ENCODE assay signal across 36 mouse cellular contexts in the genomic region with DNA sequence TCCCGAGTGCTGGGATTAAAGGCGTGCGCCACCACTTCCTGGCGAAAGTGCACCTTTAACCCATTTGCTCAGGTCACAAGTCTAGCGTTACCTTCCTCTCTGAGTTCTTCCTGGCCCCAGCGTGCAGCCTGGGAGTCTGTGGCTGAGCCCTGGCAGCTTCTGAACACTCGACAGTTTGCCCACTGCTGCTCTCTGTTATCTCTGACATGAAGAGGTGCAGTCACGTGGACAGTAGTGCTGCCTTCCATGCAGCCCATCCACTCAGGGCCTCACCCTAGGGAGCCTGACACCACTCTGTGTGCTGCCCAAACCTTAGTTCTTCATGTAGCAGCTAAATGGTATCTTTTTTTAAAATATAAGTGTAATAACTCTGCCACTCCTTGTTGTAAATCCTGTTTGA. TPM values are rescaled to one million over a fixed set of nuclear protein-coding genes. Genes with fewer than 3 reads are reported as not detected.
DNase-seq lines count a peak whose midpoint lies in the region; ATAC-seq and TF ChIP-seq lines count a peak whose summit lies in the region.
"Had no signal": no experiment of that assay in that cellular context is flagged by ENCODE, and none has a peak within 500 bp of the region (broad histone marks: within the 10 kb centered on the region; RNA-seq: fewer than 3 reads in every experiment).

No protein-coding gene starts in this region.

- TF ChIP-seq EP300 in liver, postnatal 0 days (IDR thresholded peaks at IDR 0.05; ENCODE audit: low read depth) = no peak

- no peak overlapping the region for H3K9ac ChIP-seq in heart, embryonic 13.5 days
- H3K9ac ChIP-seq in liver, embryonic 12.5 days = no peak overlapping the region
- no peak overlapping the region for H3K9ac ChIP-seq in liver, postnatal 0 days (replicated peaks)
- no peak overlapping the region for H3K9ac ChIP-seq in midbrain, embryonic 15.5 days
- H3K9ac ChIP-seq: embryonic facial prominence, embryonic 15.5 days; forebrain, embryonic 13.5 days; heart, embryonic 12.5 days; hindbrain, embryonic 13.5 days had no signal

- H3K27me3 ChIP-seq in heart, embryonic 13.5 days (replicated peaks) = no peaks in the 10 kb centered on the region
- H3K27me3 ChIP-seq in liver, embryonic 12.5 days (replicated peaks) = no peaks in the 10 kb centered on the region
- no peaks in the 10 kb centered on the region for H3K27me3 ChIP-seq in liver, postnatal 0 days (ENCODE audit: insufficient read depth, low read length)
- no peaks in the 10 kb centered on the region for H3K27me3 ChIP-seq in midbrain, embryonic 15.5 days (replicated peaks)
- H3K27me3 ChIP-seq: CH12.LX; embryonic facial prominence, embryonic 15.5 days; forebrain, embryonic 13.5 days; heart, embryonic 12.5 days; hindbrain, embryonic 13.5 days; Patski had no signal

- WGBS in heart, embryonic 13.5 days = 60% methylated on average over 8 of the region's 8 CpGs
- WGBS in liver, embryonic 12.5 days (ENCODE audit: insufficient replicate concordance) = 49% methylated on average over 8 of the region's 8 CpGs
- 59% methylated on average over 8 of the region's 8 CpGs for WGBS in liver, postnatal 0 days (ENCODE audit: insufficient replicate concordance)
- 95% methylated on average over 8 of the region's 8 CpGs for WGBS in midbrain, embryonic 15.5 days

- H3K4me1 ChIP-seq in heart, embryonic 13.5 days = peaks cover 8% of the 10 kb centered on the region; the same call in 1 of the 2 replicates
- peaks cover 23% of the 10 kb centered on the region for H3K4me1 ChIP-seq in liver, embryonic 12.5 days
- H3K4me1 ChIP-seq in liver, postnatal 0 days (ENCODE audit: insufficient read depth) = no peaks in the 10 kb centered on the region
- H3K4me1 ChIP-seq in midbrain, embryonic 15.5 days = no peaks in the 10 kb centered on the region
- H3K4me1 ChIP-seq: embryonic facial prominence, embryonic 10.5 days; embryonic facial prominence, embryonic 15.5 days; forebrain, embryonic 13.5 days; hindbrain, embryonic 13.5 days had no signal

- peaks cover 100% of the 10 kb centered on the region for H3K36me3 ChIP-seq in heart, embryonic 13.5 days
- H3K36me3 ChIP-seq in liver, embryonic 12.5 days = peaks cover 92% of the 10 kb centered on the region
- peaks cover 67% of the 10 kb centered on the region for H3K36me3 ChIP-seq in liver, postnatal 0 days (replicated peaks; ENCODE audit: insufficient read depth, low read length)
- H3K36me3 ChIP-seq in midbrain, embryonic 15.5 days (replicated peaks) = peaks cover 69% of the 10 kb centered on the region

- peak; percentile 45; the same call in 1 of the 2 replicates for ATAC-seq in heart, embryonic 13.5 days (ENCODE audit: extremely low read depth, insufficient number of reproducible peaks, low FRiP score, low TSS enrichment)
- peak; percentile 90 for ATAC-seq in liver, embryonic 12.5 days
- ATAC-seq in liver, postnatal 0 days = peak; percentile 55
- ATAC-seq in midbrain, embryonic 15.5 days (replicated peaks) = no peak
- ATAC-seq: forebrain, embryonic 13.5 days; intestine, postnatal 0 days; lung, postnatal 0 days; Patski had no signal

- no peak overlapping the region for H3K4me3 ChIP-seq in heart, embryonic 13.5 days
- H3K4me3 ChIP-seq in liver, embryonic 12.5 days = no peak overlapping the region
- no peak overlapping the region for H3K4me3 ChIP-seq in liver, postnatal 0 days (ENCODE audit: low read depth, low read length)
- H3K4me3 ChIP-seq in midbrain, embryonic 15.5 days = no peak overlapping the region
- H3K4me3 ChIP-seq: embryonic facial prominence, embryonic 10.5 days; embryonic facial prominence, embryonic 15.5 days; forebrain, embryonic 13.5 days; heart, embryonic 12.5 days; hindbrain, embryonic 13.5 days had no signal

- no peak for TF ChIP-seq CTCF in liver, postnatal 0 days (IDR thresholded peaks at IDR 0.05; ENCODE audit: low read depth)

- H3K9me3 ChIP-seq in heart, embryonic 13.5 days = no peaks in the 10 kb centered on the region
- no peaks in the 10 kb centered on the region for H3K9me3 ChIP-seq in liver, embryonic 12.5 days (replicated peaks)
- no peaks in the 10 kb centered on the region for H3K9me3 ChIP-seq in liver, postnatal 0 days (ENCODE audit: low read length)
- H3K9me3 ChIP-seq in midbrain, embryonic 15.5 days = no peaks in the 10 kb centered on the region
- H3K9me3 ChIP-seq: embryonic facial prominence, embryonic 10.5 days; embryonic facial prominence, embryonic 15.5 days; forebrain, embryonic 13.5 days; heart, embryonic 12.5 days; hindbrain, embryonic 13.5 days had no signal

- no peak for DNase-seq in heart, adult 11 months
- peak; percentile 39 for DNase-seq in c-Kit-positive CD71-positive TER-119-negative erythroid progenitor cells, embryonic 14.5 days (ENCODE audit: low read depth)
- DNase-seq in liver, postnatal 0 days = no peak
- no peak for DNase-seq in spleen, postnatal 10 days (ENCODE audit: low spot score in 2 of 2)
- no peak for DNase-seq in spleen, adult 12 weeks (ENCODE audit: low spot score)
- DNase-seq: adrenal gland, postnatal 14 days; cerebellum, adult 2 months; cerebellum, postnatal 14 days; gastrocnemius, postnatal 10 days; heart, postnatal 4 days; kidney, adult 9 months; kidney, postnatal 10 days; layer of hippocampus, adult 9-11 months; lung, postnatal 4 days; midbrain, embryonic 14.5 days; right cerebral cortex, adult 18-20 months had no signal

- H3K27ac ChIP-seq in heart, embryonic 13.5 days (replicated peaks) = no peak overlapping the region; the same call in 1 of the 2 replicates
- H3K27ac ChIP-seq in liver, embryonic 12.5 days = no peak overlapping the region; the same call in 1 of the 2 replicates
- H3K27ac ChIP-seq in liver, postnatal 0 days (ENCODE audit: low read depth) = no peak overlapping the region
- H3K27ac ChIP-seq in midbrain, embryonic 15.5 days = no peak overlapping the region
- H3K27ac ChIP-seq: embryonic facial prominence, embryonic 10.5 days; embryonic facial prominence, embryonic 15.5 days; forebrain, embryonic 13.5 days; hindbrain, embryonic 13.5 days had no signal

- H3K4me2 ChIP-seq in heart, embryonic 13.5 days = no peak overlapping the region
- H3K4me2 ChIP-seq in liver, embryonic 12.5 days = no peak overlapping the region
- H3K4me2 ChIP-seq in liver, postnatal 0 days (ENCODE audit: low read depth, low read length) = no peak overlapping the region
- H3K4me2 ChIP-seq in midbrain, embryonic 15.5 days = no peak overlapping the region
- H3K4me2 ChIP-seq: embryonic facial prominence, embryonic 15.5 days; forebrain, embryonic 13.5 days; heart, embryonic 12.5 days; hindbrain, embryonic 13.5 days had no signal

RNA-seq across cellular contexts. Expression of a gene that starts 16.6 kb away (rescaled TPM):
- 71.8 and 72.3 TPM in 2 replicates for polyA plus RNA-seq in heart, embryonic 13.5 days (2015; fragmentation: Nextera tagmentation; extraction: Ambion mirVana)
- 77.5 and 79.8 TPM in 2 replicates for polyA plus RNA-seq in liver, embryonic 12.5 days (2016; fragmentation: Nextera tagmentation; extraction: Ambion mirVana)
- polyA plus RNA-seq in liver, postnatal 0 days (2015; fragmentation: Nextera tagmentation; extraction: Ambion mirVana) = 38.8 and 39.8 TPM in 2 replicates
- polyA plus RNA-seq in midbrain, embryonic 15.5 days (2015; fragmentation: Nextera tagmentation; extraction: Ambion mirVana) = 97.0 and 105 TPM in 2 replicates

RNA-seq across cellular contexts. Expression of a gene that starts 29.0 kb away (rescaled TPM):
- not detected in 2 replicates for polyA plus RNA-seq in heart, embryonic 13.5 days (2015; fragmentation: Nextera tagmentation; extraction: Ambion mirVana)
- not detected in 2 replicates for polyA plus RNA-seq in liver, embryonic 12.5 days (2016; fragmentation: Nextera tagmentation; extraction: Ambion mirVana)
- polyA plus RNA-seq in liver, postnatal 0 days (2015; fragmentation: Nextera tagmentation; extraction: Ambion mirVana) = not detected in 2 replicates
- 0.38 and 0.86 TPM in 2 replicates for polyA plus RNA-seq in midbrain, embryonic 15.5 days (2015; fragmentation: Nextera tagmentation; extraction: Ambion mirVana)
- polyA plus RNA-seq: C2C12; embryonic facial prominence, embryonic 10.5 days; embryonic facial prominence, embryonic 15.5 days; forebrain, embryonic 13.5 days; heart, embryonic 12.5 days; hindbrain, embryonic 13.5 days; intestine, postnatal 0 days; large intestine, adult 2 months; limb, embryonic 11.5 days; liver, adult 2 months; lung, postnatal 0 days; Patski; stomach, embryonic 14.5 days; testis, adult 2 months had no signal

RNA-seq across cellular contexts. Expression of a gene that starts 35.4 kb away (rescaled TPM):
- polyA plus RNA-seq in heart, embryonic 13.5 days (2015; fragmentation: Nextera tagmentation; extraction: Ambion mirVana) = not detected in 2 replicates
- not detected in 2 replicates for polyA plus RNA-seq in liver, embryonic 12.5 days (2016; fragmentation: Nextera tagmentation; extraction: Ambion mirVana)
- polyA plus RNA-seq in liver, postnatal 0 days (2015; fragmentation: Nextera tagmentation; extraction: Ambion mirVana) = not detected in 2 replicates
- 54.5 and 81.6 TPM in 2 replicates for polyA plus RNA-seq in midbrain, embryonic 15.5 days (2015; fragmentation: Nextera tagmentation; extraction: Ambion mirVana)
- polyA plus RNA-seq: C2C12; cerebellum, adult 2 months; embryonic facial prominence, embryonic 10.5 days; embryonic facial prominence, embryonic 15.5 days; hindbrain, embryonic 13.5 days; intestine, postnatal 0 days; large intestine, adult 2 months; limb, embryonic 11.5 days; liver, adult 2 months; lung, postnatal 0 days; midbrain, embryonic 14.5 days; neural tube, embryonic 11.5 days; Patski; spleen, adult 2 months; stomach, embryonic 14.5 days; testis, adult 2 months had no signal

Comparison
In these comparisons a context has a peak if more than half of its experiments do, and no peak if none do; other contexts are left out.
1. RNA of a gene that starts 35.4 kb away (polyA plus RNA-seq): 54.5 to 81.6 TPM in midbrain, embryonic 15.5 days; not detected in heart, embryonic 13.5 days, not detected in liver, embryonic 12.5 days and not detected in liver, postnatal 0 days; every median in the first group is over 10 times any median in the second.